Mouse (Mus musculus) midbrain, embryonic 14.5 days (tissue): ENCODE measurements around the gene Gzmk. TPM values are rescaled to one million over a fixed set of nuclear protein-coding genes. Genes with fewer than 3 reads are reported as not detected.

Source experiments
- ATAC-seq: fragments of 200-750 bp; cut with Nextera tagmentation; 2 replicates; pipeline ENCODE4 v1.8.0; 2017; ENCODE audit warnings: moderate number of reproducible peaks, moderate library complexity; ENCODE audit not compliant: low FRiP score, low TSS enrichment
- DNase-seq: peaks from one replicate; pipeline ENCODE4 v3.0.0-alpha.2; 2015
- H3K27ac ChIP-seq: fragments of 300-500 bp; sonication (generic); replicated peaks from 2 replicates; pipeline ENCODE4 v1.5.1; 2014; ENCODE audit warnings: mild to moderate bottlenecking, low read depth, low read length, moderate library complexity
- H3K27me3 ChIP-seq: fragments of 300-500 bp; sonication (generic); 2 replicates; pipeline ENCODE4 v1.6.1; 2014; ENCODE audit warnings: low read length, control low read depth, mixed read lengths; ENCODE audit not compliant: control insufficient read depth, insufficient read depth
- H3K36me3 ChIP-seq: fragments of 300-500 bp; sonication (generic); 2 replicates; pipeline ENCODE4 v1.6.1; 2014; ENCODE audit warnings: low read length, control low read depth; ENCODE audit not compliant: control insufficient read depth, insufficient read depth
- H3K4me1 ChIP-seq: fragments of 300-500 bp; sonication (generic); 2 replicates; pipeline ENCODE4 v1.6.1; 2014; ENCODE audit warnings: mild to moderate bottlenecking, antibody characterized with exemption, low read length, control low read depth; ENCODE audit not compliant: control insufficient read depth, insufficient read depth
- H3K4me2 ChIP-seq: fragments of 300-500 bp; sonication (generic); 2 replicates; pipeline ENCODE4 v1.6.1; 2014; ENCODE audit warnings: mild to moderate bottlenecking, low read length, moderate library complexity
- H3K4me3 ChIP-seq: fragments of 300-500 bp; sonication (generic); replicated peaks from 2 replicates; pipeline ENCODE4 v1.5.1; 2014; ENCODE audit warnings: low read depth, low read length
- H3K9ac ChIP-seq: fragments of 300-500 bp; sonication (generic); replicated peaks from 2 replicates; pipeline ENCODE4 v1.6.1; 2014; ENCODE audit warnings: mild to moderate bottlenecking, low read length, moderate library complexity
- H3K9me3 ChIP-seq: fragments of 300-500 bp; sonication (generic); 2 replicates; pipeline ENCODE4 v1.6.1; 2016; ENCODE audit warnings: low read length, control low read depth, mixed read lengths; ENCODE audit not compliant: control insufficient read depth
- WGBS: fragments of 180-500 bp; shearing (Covaris S2); extraction: QIAGEN DNeasy Blood & Tissue Kit; methylation state at CpG from one replicate; pipeline ENCODE4 v1.1.7; 2014; 5-methylcytosine and 5-hydroxymethylcytosine counted together
- polyA plus RNA-seq: library from polyadenylated mRNA; unstranded; fragments of >200 nt; fragmentation: Nextera tagmentation; extraction: Ambion mirVana; gene quantifications from 2 replicates; pipeline ENCODE4 v1.2.1, GENCODE M21; 2014

Gzmk gene
- not detected in 2 replicates for polyA plus RNA-seq

DNA sequence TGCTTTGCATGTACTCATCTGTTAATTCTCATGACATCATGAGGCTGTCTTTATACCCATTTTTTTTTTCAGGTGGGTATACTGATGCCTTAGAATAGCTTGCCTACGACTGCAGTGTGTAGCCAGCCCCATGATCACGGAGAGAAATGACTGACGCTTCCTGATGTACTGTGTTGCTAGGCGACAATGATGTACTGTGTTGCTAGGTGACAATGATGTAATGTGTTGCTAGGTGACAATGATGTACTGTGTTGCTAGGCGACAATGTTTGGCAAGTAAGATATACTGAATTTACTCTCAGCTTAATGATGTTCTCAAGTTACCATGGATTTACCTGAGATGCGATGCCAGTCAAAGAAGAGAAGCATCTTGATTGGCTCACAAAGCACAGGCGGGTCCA is at the start of gene Gzmk:
TSS of gene Gzmk (minus strand) at position 98 of the 400 bp plus-strand sequence.
- ATAC-seq (peak; percentile 85), DNase-seq (peak; percentile 87)
- Histone ChIP-seq H3K4me1 (peaks cover 3% of the 10 kb centered on the region; the same call in 1 of the 2 replicates), H3K27ac (no peak within 1 kb of the TSS), H3K9ac (no peak within 1 kb of the TSS), H3K4me3 (no peak within 1 kb of the TSS), H3K9me3 (no peaks in the 10 kb centered on the region), H3K36me3 (no peaks in the 10 kb centered on the region), H3K4me2 (no peak within 1 kb of the TSS), H3K27me3 (no peaks in the 10 kb centered on the region)
- WGBS: 34% methylated on average over 7 of the region's 7 CpGs

GRCm38 (mm10) chr13:113271189-113271588 is 45.5 kb upstream of the Gzmk start:
- ATAC-seq (no peak), DNase-seq (no peak)
- Histone ChIP-seq H3K9me3 (no peaks in the 10 kb centered on the region), H3K9ac (no peak overlapping the region), H3K4me3 (no peak overlapping the region), H3K4me1 (no peaks in the 10 kb centered on the region), H3K36me3 (no peaks in the 10 kb centered on the region), H3K4me2 (no peak overlapping the region), H3K27me3 (no peaks in the 10 kb centered on the region), H3K27ac (no peak overlapping the region)
- WGBS: 92% methylated on average over 8 of the region's 8 CpGs

- DNase-seq (peak; percentile 94), ATAC-seq (peak; percentile 83)
- Histone ChIP-seq H3K4me3 (no peak overlapping the region), H3K27ac (no peak overlapping the region), H3K4me1 (no peaks in the 10 kb centered on the region), H3K27me3 (no peaks in the 10 kb centered on the region), H3K4me2 (no peak overlapping the region), H3K9me3 (no peaks in the 10 kb centered on the region), H3K36me3 (no peaks in the 10 kb centered on the region), H3K9ac (no peak overlapping the region)
- 46% methylated on average over 18 of the region's 18 CpGs for WGBS
These were observed 44.4 kb upstream of the Gzmk start for GRCm38 (mm10) chr13:113269777-113270776.

DNA sequence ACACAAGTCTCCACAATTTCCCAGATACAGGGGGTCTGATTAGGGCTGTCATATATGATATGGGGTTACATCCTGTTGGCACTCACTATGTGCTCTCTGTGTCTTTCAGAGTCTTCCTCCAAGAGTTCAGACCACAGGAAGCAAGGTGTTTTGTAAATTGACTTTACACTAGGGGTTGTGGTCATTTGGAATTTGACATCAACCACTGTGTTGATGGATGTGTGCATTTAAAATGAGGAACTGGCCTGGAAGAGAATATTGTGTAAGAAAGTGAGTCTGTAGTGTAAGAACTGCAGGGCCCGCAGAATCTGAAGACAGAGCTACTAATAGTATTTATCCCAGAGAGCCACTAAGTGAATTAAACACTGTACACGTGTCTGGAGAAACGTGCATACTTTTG is 41.5 kb upstream of the Gzmk start:
- Histone ChIP-seq H3K4me3 (no peak overlapping the region), H3K9ac (no peak overlapping the region), H3K27me3 (no peaks in the 10 kb centered on the region), H3K9me3 (no peaks in the 10 kb centered on the region), H3K4me1 (no peaks in the 10 kb centered on the region), H3K27ac (no peak overlapping the region), H3K4me2 (no peak overlapping the region), H3K36me3 (no peaks in the 10 kb centered on the region)
- ATAC-seq: no peak
- WGBS: 92% methylated on average over 3 of the region's 3 CpGs
- no peak for DNase-seq

GRCm38 (mm10) chr13:113266495-113266951 is 40.8 kb upstream of the Gzmk start:
- DNase-seq (peak; percentile 93), ATAC-seq (peak; percentile 31; the same call in 1 of the 2 replicates)
- Histone ChIP-seq H3K27me3 (no peaks in the 10 kb centered on the region), H3K9me3 (no peaks in the 10 kb centered on the region), H3K9ac (no peak overlapping the region), H3K4me2 (peak overlapping the region; percentile 34), H3K27ac (no peak overlapping the region), H3K36me3 (no peaks in the 10 kb centered on the region), H3K4me1 (no peaks in the 10 kb centered on the region), H3K4me3 (no peak overlapping the region)
- 31% methylated on average over 9 of the region's 9 CpGs for WGBS

GRCm38 (mm10) chr13:113265257-113265656 is 39.5 kb upstream of the Gzmk start:
- no peaks in the 10 kb centered on the region for H3K9me3 ChIP-seq
- no peaks in the 10 kb centered on the region for H3K27me3 ChIP-seq
- DNase-seq (peak; percentile 87), ATAC-seq (no peak)
- no peak overlapping the region for H3K4me2 ChIP-seq
- H3K9ac ChIP-seq: no peak overlapping the region
- WGBS: 24% methylated on average over 13 of the region's 13 CpGs
- no peaks in the 10 kb centered on the region for H3K36me3 ChIP-seq
- no peak overlapping the region for H3K4me3 ChIP-seq
- H3K27ac ChIP-seq: no peak overlapping the region
- no peaks in the 10 kb centered on the region for H3K4me1 ChIP-seq

DNA sequence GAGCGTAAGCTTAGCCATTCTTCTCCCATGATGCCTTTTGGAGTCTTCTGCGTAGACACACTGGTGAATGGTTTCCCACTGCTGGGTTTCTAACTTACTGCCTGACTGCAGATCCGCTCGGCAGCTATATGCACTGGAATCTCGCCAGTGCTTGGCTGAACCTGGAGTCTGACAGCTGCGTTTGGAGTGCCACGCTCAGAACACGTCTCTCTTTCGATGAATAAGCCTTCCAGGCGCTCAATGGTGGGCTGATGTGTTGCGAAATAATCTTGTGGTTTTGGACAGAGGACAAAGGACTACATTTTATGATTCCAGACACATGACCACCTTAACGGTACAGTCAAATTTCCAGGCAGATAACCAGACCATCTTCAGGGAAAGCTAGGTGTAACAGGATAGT is 37.1 kb upstream of the Gzmk start:
- H3K4me2 ChIP-seq: no peak overlapping the region
- H3K9me3 ChIP-seq: no peaks in the 10 kb centered on the region
- no peak overlapping the region for H3K27ac ChIP-seq
- H3K4me1 ChIP-seq: no peaks in the 10 kb centered on the region
- no peaks in the 10 kb centered on the region for H3K36me3 ChIP-seq
- no peak overlapping the region for H3K9ac ChIP-seq
- no peak overlapping the region for H3K4me3 ChIP-seq
- no peaks in the 10 kb centered on the region for H3K27me3 ChIP-seq
- 71% methylated on average over 12 of the region's 12 CpGs for WGBS
- DNase-seq (peak; percentile 42), ATAC-seq (no peak)

DNA sequence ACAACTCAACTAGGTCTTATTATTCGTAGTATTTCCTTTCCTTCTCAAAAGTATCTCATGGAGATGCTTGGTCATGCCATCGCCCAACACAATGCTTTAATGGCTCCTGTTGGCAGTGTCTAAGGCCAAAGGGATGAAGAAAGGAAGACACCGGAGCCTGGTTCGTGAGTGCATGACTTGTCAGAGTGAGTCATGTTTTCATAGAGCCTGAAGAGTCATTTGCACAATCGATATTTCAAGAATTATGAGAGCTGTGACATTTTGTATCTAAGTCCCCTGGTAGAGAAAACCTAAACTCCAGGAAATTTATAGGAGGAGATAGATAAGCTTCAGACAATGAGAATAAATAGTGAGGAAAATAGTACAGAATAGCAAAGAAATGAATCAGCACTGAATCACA is 33.5 kb upstream of the Gzmk start:
- no peak overlapping the region for H3K4me3 ChIP-seq
- H3K4me1 ChIP-seq: no peaks in the 10 kb centered on the region
- WGBS: 95% methylated on average over 5 of the region's 5 CpGs
- no peaks in the 10 kb centered on the region for H3K27me3 ChIP-seq
- no peaks in the 10 kb centered on the region for H3K9me3 ChIP-seq
- no peak overlapping the region for H3K27ac ChIP-seq
- H3K9ac ChIP-seq: no peak overlapping the region
- no peak for DNase-seq
- H3K36me3 ChIP-seq: no peaks in the 10 kb centered on the region
- no peak overlapping the region for H3K4me2 ChIP-seq
- ATAC-seq: no peak

DNA sequence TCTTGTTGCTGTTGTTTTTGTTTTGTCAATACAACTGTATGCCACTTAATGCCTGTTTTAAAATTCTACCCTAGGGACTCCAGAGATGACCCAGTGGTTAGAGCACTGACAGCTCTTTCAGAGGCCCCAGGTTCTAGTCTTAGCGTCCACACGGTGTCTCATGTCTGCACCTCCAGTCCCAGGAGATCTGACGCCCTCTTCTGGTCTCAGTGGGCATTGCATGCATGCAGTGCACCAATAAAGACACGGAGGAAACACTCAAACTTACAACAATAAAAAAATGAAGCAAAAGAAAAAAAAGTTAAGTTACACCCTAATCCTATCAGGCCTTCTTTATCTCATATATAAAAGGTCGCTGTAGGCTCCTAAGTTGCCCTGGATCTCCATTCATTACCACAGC is 31.5 kb upstream of the Gzmk start:
- Histone ChIP-seq H3K9ac (no peak overlapping the region), H3K27ac (no peak overlapping the region), H3K9me3 (no peaks in the 10 kb centered on the region), H3K4me1 (no peaks in the 10 kb centered on the region), H3K4me3 (no peak overlapping the region), H3K27me3 (no peaks in the 10 kb centered on the region), H3K36me3 (no peaks in the 10 kb centered on the region), H3K4me2 (no peak overlapping the region)
- WGBS: 46% methylated on average over 5 of the region's 5 CpGs
- DNase-seq (no peak), ATAC-seq (no peak)
